Mouse (Mus musculus) CH12.LX (cell line): Measurements from ENCODE around the gene Olfr282. TPM values are rescaled to one million over a fixed set of nuclear protein-coding genes. Genes with fewer than 3 reads are reported as not detected.

Source experiments
- DNase-seq: peaks from one replicate; pipeline ENCODE4 v3.0.0-alpha.2; 2013; ENCODE audit errors: extremely low read depth
- H3K27ac ChIP-seq: 2 replicates; pipeline ENCODE4 v1.5.1; 2012; ENCODE audit warnings: low read depth, mild to moderate bottlenecking, control low read depth, moderate library complexity; ENCODE audit not compliant: insufficient read depth
- H3K27me3 ChIP-seq: replicated peaks from 2 replicates; pipeline ENCODE3; 2012; ENCODE audit warnings: inconsistent platforms
- H3K36me3 ChIP-seq, 2 experiments: replicated peaks in 1 of 2; 2 replicates each; pipeline versions ENCODE3 to v1.6.1; 2012; ENCODE audit warnings: inconsistent platforms in 1 of 2, low read length in 1 of 2, mild to moderate bottlenecking in 1 of 2, mixed read lengths in 1 of 2, moderate library complexity in 1 of 2; ENCODE audit not compliant: control insufficient read depth in 1 of 2, insufficient read depth in 1 of 2
- H3K4me1 ChIP-seq, 2 experiments: 2 replicates each; pipeline ENCODE4 v1.6.1; 2012; ENCODE audit warnings: inconsistent platforms in 1 of 2, moderate library complexity in 1 of 2; ENCODE audit not compliant: insufficient read depth in 2 of 2, control insufficient read depth in 1 of 2
- H3K4me2 ChIP-seq: 2 replicates; pipeline ENCODE4 v1.6.1; 2012; ENCODE audit warnings: low read depth, mild to moderate bottlenecking, control low read depth; ENCODE audit not compliant: poor library complexity, insufficient read depth, severe bottlenecking
- H3K4me3 ChIP-seq, 3 experiments: fragments of 150-350 bp in 1 of 3; sonication (generic) in 1 of 3; replicated peaks in 1 of 3; 2 replicates each; pipeline versions ENCODE3 to v1.5.1; 2011 to 2012; ENCODE audit warnings: low read depth in 2 of 3, low read length in 2 of 3, mild to moderate bottlenecking in 2 of 3, moderate library complexity in 2 of 3, control low read depth in 1 of 3, improper control_type of control experiment in 1 of 3, inconsistent platforms in 1 of 3, mixed read lengths in 1 of 3; ENCODE audit not compliant: poor library complexity in 1 of 3
- H3K79me2 ChIP-seq: replicated peaks from 2 replicates; pipeline ENCODE4 v1.6.1; 2012; ENCODE audit warnings: mild to moderate bottlenecking, moderate library complexity; ENCODE audit not compliant: control insufficient read depth, poor library complexity, insufficient read depth, severe bottlenecking; ENCODE audit errors: extremely low read depth
- H3K9ac ChIP-seq: 2 replicates; pipeline ENCODE4 v1.6.1; 2012; ENCODE audit warnings: low read depth, mild to moderate bottlenecking, control low read depth, moderate library complexity; ENCODE audit not compliant: insufficient read depth
- H3K9me3 ChIP-seq: replicated peaks from 2 replicates; pipeline ENCODE3; 2012; ENCODE audit warnings: low read length, inconsistent platforms, mixed read lengths
- CHD1 ChIP-seq: IDR thresholded peaks from 2 replicates; pipeline ENCODE4 v1.6.1; 2012; ENCODE audit warnings: low read depth, low read length, improper control_type of control experiment, inconsistent platforms
- CHD2 ChIP-seq: IDR thresholded peaks from 2 replicates; pipeline ENCODE4 v1.6.1; 2011; ENCODE audit warnings: low read length, improper control_type of control experiment
- CTCF ChIP-seq, 2 experiments: IDR thresholded peaks in 1 of 2; conservative IDR thresholded peaks in 1 of 2; 2 replicates each; pipeline ENCODE4 v1.5.1; 2011 to 2012; ENCODE audit warnings: low read depth in 2 of 2, low read length in 2 of 2, improper control_type of control experiment in 1 of 2, inconsistent platforms in 1 of 2, mild to moderate bottlenecking in 1 of 2, moderate library complexity in 1 of 2
- E2F4 ChIP-seq: IDR thresholded peaks from 2 replicates; pipeline ENCODE4 v1.6.1; 2011; ENCODE audit warnings: low read depth, low read length, improper control_type of control experiment; ENCODE audit not compliant: insufficient replicate concordance
- EP300 ChIP-seq: IDR thresholded peaks from 2 replicates; pipeline ENCODE4 v1.6.1; 2011; ENCODE audit warnings: low read length, improper control_type of control experiment
- ETS1 ChIP-seq: conservative IDR thresholded peaks from 2 replicates; pipeline ENCODE4 v1.6.1; 2012; ENCODE audit warnings: low read depth, mild to moderate bottlenecking, inconsistent platforms, low read length, improper control_type of control experiment, moderate library complexity
- GABPA ChIP-seq: IDR thresholded peaks from 2 replicates; pipeline ENCODE4 v1.6.1; 2012; ENCODE audit warnings: low read depth, low read length, improper control_type of control experiment, inconsistent platforms; ENCODE audit not compliant: insufficient replicate concordance
- HCFC1 ChIP-seq: IDR thresholded peaks from 2 replicates; pipeline ENCODE4 v1.6.1; 2012; ENCODE audit warnings: low read depth, mild to moderate bottlenecking, inconsistent platforms, low read length, improper control_type of control experiment
- KAT2A ChIP-seq: IDR thresholded peaks from 2 replicates; pipeline ENCODE4 v1.6.1; 2012; ENCODE audit warnings: low read length, improper control_type of control experiment, inconsistent platforms; ENCODE audit not compliant: insufficient replicate concordance
- MAZ ChIP-seq: IDR thresholded peaks from 2 replicates; pipeline ENCODE4 v1.6.1; 2012; ENCODE audit warnings: low read depth, mild to moderate bottlenecking, inconsistent platforms, low read length, improper control_type of control experiment, moderate library complexity
- MXI1 ChIP-seq: IDR thresholded peaks from 2 replicates; pipeline ENCODE4 v1.6.1; 2011; ENCODE audit warnings: mild to moderate bottlenecking, low read depth, low read length, improper control_type of control experiment
- PAX5 ChIP-seq: IDR thresholded peaks from 2 replicates; pipeline ENCODE4 v1.6.1; 2012; ENCODE audit warnings: low read length, inconsistent platforms, mixed read lengths
- SIN3A ChIP-seq: IDR thresholded peaks from 2 replicates; pipeline ENCODE4 v1.6.1; 2012; ENCODE audit warnings: low read length, improper control_type of control experiment, inconsistent platforms
- SMC3 ChIP-seq: IDR thresholded peaks from 2 replicates; pipeline ENCODE4 v1.6.1; 2011; ENCODE audit warnings: low read depth, low read length, improper control_type of control experiment
- TBP ChIP-seq: conservative IDR thresholded peaks from 2 replicates; pipeline ENCODE4 v1.6.1; 2011; ENCODE audit warnings: low read depth, low read length, improper control_type of control experiment
- TCF12 ChIP-seq: IDR thresholded peaks from 2 replicates; pipeline ENCODE4 v1.6.1; 2014; ENCODE audit warnings: low read depth, mild to moderate bottlenecking, inconsistent platforms, low read length, improper control_type of control experiment
- UBTF ChIP-seq: IDR thresholded peaks from 2 replicates; pipeline ENCODE4 v1.6.1; 2012; ENCODE audit warnings: low read depth, mild to moderate bottlenecking, inconsistent platforms, low read length, improper control_type of control experiment, moderate library complexity
- USF1 ChIP-seq: IDR thresholded peaks from 2 replicates; pipeline ENCODE4 v1.6.1; 2014; ENCODE audit warnings: low read depth, mild to moderate bottlenecking, inconsistent platforms, low read length, improper control_type of control experiment
- USF2 ChIP-seq: conservative IDR thresholded peaks from 2 replicates; pipeline ENCODE4 v1.6.1; 2011; ENCODE audit warnings: low read depth, low read length, improper control_type of control experiment
- ZNF384 ChIP-seq: IDR thresholded peaks from 2 replicates; pipeline ENCODE4 v1.6.1; 2012; ENCODE audit warnings: low read depth, low read length, improper control_type of control experiment, inconsistent platforms
- dilution Hi-C: fragments of 300-500 bp; cut with MboI; formaldehyde crosslinking; loops from 2 replicates; pipeline ENCODE4 v1.14.3; 2020; ENCODE audit warnings: low sequenced_read_pairs; ENCODE audit not compliant: extremely low pct_unique_long_range_greater_than_20kb, extremely low pct_ligation_motif_present
- in situ Hi-C: fragments of 300-500 bp; cut with MboI; formaldehyde crosslinking; loops from 3 replicates; pipeline ENCODE4 v1.14.3; 2019; ENCODE audit warnings: low sequenced_read_pairs, low pct_ligation_motif_present, low pct_unique_long_range_greater_than_20kb, mixed read lengths
- polyA plus RNA-seq: library from polyadenylated mRNA; unstranded; fragments of >175 nt; gene quantifications from 2 replicates; pipeline ENCODE4 v1.2.1, GENCODE M21; 2012; ENCODE audit warnings: low read depth; ENCODE audit not compliant: insufficient read length
- total RNA-seq, 2 experiments: library from RNA; depleted of rRNA; stranded (reverse); fragments of 300-350 nt in 1 of 2; fragments of >200 nt in 1 of 2; gene quantifications; 2 replicates each; pipeline ENCODE4 v1.2.3; 2012 to 2014

Gene Olfr282
- total and polyA plus RNA-seq, 3 experiments, result not detected

GRCm38 (mm10) chr15:98420897-98421296 is 10.1 kb upstream of the Olfr282 start:
- dilution Hi-C loops, result no loop called here
- Histone ChIP-seq H3K4me3 (no peak overlapping the region), H3K9me3 (no peaks in the 10 kb centered on the region), H3K36me3 (no peaks in the 10 kb centered on the region), H3K27ac (no peak overlapping the region), H3K4me1 (peaks cover 7 to 25% of the 10 kb centered on the region in 2 experiments), H3K9ac (no peak overlapping the region), H3K27me3 (peaks cover 6% of the 10 kb centered on the region), H3K79me2 (no peaks in the 10 kb centered on the region), H3K4me2 (no peak overlapping the region)
- DNase-seq, result no peak
- in situ Hi-C loops, result no loop called here
- TF ChIP-seq SIN3A (no peak), SMC3 (no peak), TBP (no peak), UBTF (no peak), MXI1 (no peak), GABPA (no peak), E2F4 (no peak), HCFC1 (no peak), CHD1 (no peak), CHD2 (no peak), ZNF384 (no peak), USF1 (no peak), PAX5 (no peak), KAT2A (no peak), EP300 (no peak)

- H3K4me3 ChIP-seq, result no peak overlapping the region
- H3K9ac ChIP-seq, result no peak overlapping the region
- H3K4me2 ChIP-seq, result no peak overlapping the region
- H3K4me1 ChIP-seq, result peaks cover 7 to 15% of the 10 kb centered on the region in 2 experiments
- dilution Hi-C loops (no loop called here), in situ Hi-C loops (no loop called here)
- no peaks in the 10 kb centered on the region for H3K79me2 ChIP-seq
- H3K27ac ChIP-seq, result no peak overlapping the region
- no peaks in the 10 kb centered on the region for H3K36me3 ChIP-seq
- H3K9me3 ChIP-seq, result no peaks in the 10 kb centered on the region
- no peak for TF ChIP-seq TCF12
- TF ChIP-seq HCFC1, result no peak
- TF ChIP-seq UBTF, result no peak
- no peak for TF ChIP-seq MAZ
- TF ChIP-seq USF2, result no peak
- TF ChIP-seq CTCF (conservative IDR thresholded peaks at IDR 0.05 in 1 of 2, IDR thresholded peaks at IDR 0.05 in 1 of 2; ENCODE audit: low read depth in 2 of 2, low read length in 2 of 2), result no peak
- no peak for TF ChIP-seq SIN3A
- TF ChIP-seq ETS1, result no peak
- peaks cover 33% of the 10 kb centered on the region for H3K27me3 ChIP-seq
- DNase-seq, result no peak
Measured at GRCm38 (mm10) chr15:98424326-98424725, 6.7 kb upstream of the Olfr282 start.
